Mouse (Mus musculus) thymus, adult 18-20 months (tissue): ENCODE data around the gene Prkar2a.

Source experiments
- DNase-seq, 2 experiments: peaks; one replicate each; pipeline ENCODE4 v3.0.0; 2022; ENCODE audit warnings: mixed read lengths in 2 of 2

Gene Prkar2a

GRCm38 (mm10) chr9:108753326-108753725 is 64.2 kb downstream of the Prkar2a start:
- DNase-seq: peak in 1 of 2 experiments; percentile 10

- DNase-seq: no peak
These were observed 64.9 kb downstream of the Prkar2a start for GRCm38 (mm10) chr9:108753976-108754375.

- DNase-seq: no peak
These were observed 65.3 kb downstream of the Prkar2a start for GRCm38 (mm10) chr9:108754423-108754822.

- DNase-seq: no peak
These were observed 68.3 kb downstream of the Prkar2a start for GRCm38 (mm10) chr9:108757406-108757805.

- no peak for DNase-seq
These were observed 70.0 kb downstream of the Prkar2a start for GRCm38 (mm10) chr9:108759121-108759520.

GRCm38 (mm10) chr9:108759805-108760204 is 70.7 kb downstream of the Prkar2a start:
- peak in 1 of 2 experiments; percentile 19 for DNase-seq

GRCm38 (mm10) chr9:108761561-108761960 is 72.4 kb downstream of the Prkar2a start:
- DNase-seq: no peak

- no peak for DNase-seq
These were observed 75.9 kb downstream of the Prkar2a start for GRCm38 (mm10) chr9:108764971-108765370.

- DNase-seq: no peak
These were observed 87.5 kb downstream of the Prkar2a start for GRCm38 (mm10) chr9:108776614-108777013.

- no peak for DNase-seq
These were observed 88.2 kb downstream of the Prkar2a start for GRCm38 (mm10) chr9:108777276-108777675.

- no peak for DNase-seq
These were observed 91.8 kb downstream of the Prkar2a start for GRCm38 (mm10) chr9:108780959-108781358.

GRCm38 (mm10) chr9:108781891-108782290 is 92.8 kb downstream of the Prkar2a start:
- no peak for DNase-seq

GRCm38 (mm10) chr9:108782836-108783547 is 93.9 kb downstream of the Prkar2a start:
- DNase-seq: no peak

- DNase-seq: peak; percentile 95
These were observed 94.7 kb downstream of the Prkar2a start, which contains the start of gene Ip6k2 for GRCm38 (mm10) chr9:108783548-108784463. Gene Ip6k2, plus strand, starts transcription at chr9:108783796.

GRCm38 (mm10) chr9:108785416-108785815 is 96.3 kb downstream of the Prkar2a start:
- no peak for DNase-seq

GRCm38 (mm10) chr9:108786494-108786893 is 97.4 kb downstream of the Prkar2a start:
- DNase-seq: no peak

GRCm38 (mm10) chr9:108787080-108787479 is 98.0 kb downstream of the Prkar2a start:
- DNase-seq: no peak

GRCm38 (mm10) chr9:108788713-108789112 is 99.6 kb downstream of the Prkar2a start:
- DNase-seq: no peak

- DNase-seq: no peak
These were observed 103.2 kb downstream of the Prkar2a start for GRCm38 (mm10) chr9:108792307-108792706.

- DNase-seq: peak; percentile 54 to 72
These were observed 103.6 kb downstream of the Prkar2a start for GRCm38 (mm10) chr9:108792730-108793129.

GRCm38 (mm10) chr9:108795281-108795680 is 106.2 kb downstream of the Prkar2a start:
- DNase-seq: no peak

- DNase-seq: peak in 1 of 2 experiments; percentile 40
These were observed 106.6 kb downstream of the Prkar2a start for GRCm38 (mm10) chr9:108795762-108796161.

GRCm38 (mm10) chr9:108796351-108796981 is 107.4 kb downstream of the Prkar2a start:
- no peak for DNase-seq
